Mouse (Mus musculus) MEL (cell line): ENCODE results near the gene Hoxc6.

Experiments used
- POLR2A ChIP-seq, 2 experiments: IDR thresholded peaks; 2 replicates each; pipeline ENCODE4 v1.6.1; 2011 to 2012; ENCODE audit warnings: low read length in 2 of 2, mild to moderate bottlenecking in 2 of 2, control low read depth in 1 of 2, improper control_type of control experiment in 1 of 2, low read depth in 1 of 2, moderate library complexity in 1 of 2; ENCODE audit not compliant: control insufficient read depth in 1 of 2, insufficient read depth in 1 of 2, poor library complexity in 1 of 2
- POLR2AphosphoS5 ChIP-seq: IDR thresholded peaks from 2 replicates; pipeline ENCODE4 v1.6.1; 2012; ENCODE audit warnings: low read depth, borderline replicate concordance, mild to moderate bottlenecking, inconsistent platforms, low read length, moderate library complexity, mixed read lengths
- TBP ChIP-seq: IDR thresholded peaks from 2 replicates; pipeline ENCODE4 v1.8.0; 2011; ENCODE audit warnings: low read depth, low read length, improper control_type of control experiment

- no peak for TF ChIP-seq POLR2A (IDR thresholded peaks at IDR 0.05; ENCODE audit: control insufficient read depth in 1 of 2, insufficient read depth in 1 of 2, low read depth in 1 of 2, low read length in 2 of 2, poor library complexity in 1 of 2)
- no peak for TF ChIP-seq TBP
- TF ChIP-seq POLR2AphosphoS5, result no peak
These were observed 38.3 kb upstream of the Hoxc6 start for GRCm38 (mm10) chr15:102959663-102960191.
